Comparison of ENCODE assay signal across 8 mouse cellular contexts in genomic region chr10:91001421-91001820, GRCm38 (mm10).
DNase-seq lines count a peak whose midpoint lies in the region; ATAC-seq lines count a peak whose summit lies in the region.

No protein-coding gene starts in this region.

- peak; percentile 60 for ATAC-seq in forebrain, embryonic 16.5 days
- no peak for ATAC-seq in forebrain, embryonic 11.5 days (replicated peaks; ENCODE audit: low FRiP score)
- no peak for ATAC-seq in midbrain, embryonic 14.5 days (ENCODE audit: low FRiP score, low TSS enrichment)
- ATAC-seq in midbrain, embryonic 13.5 days: no peak
- ATAC-seq in neural tube, embryonic 15.5 days (ENCODE audit: low FRiP score): no peak

- H3K4me1 ChIP-seq in forebrain, embryonic 16.5 days (replicated peaks; ENCODE audit: control insufficient read depth, insufficient read depth, low read length): peaks cover 6% of the 10 kb centered on the region
- no peaks in the 10 kb centered on the region for H3K4me1 ChIP-seq in forebrain, embryonic 11.5 days (replicated peaks; ENCODE audit: control insufficient read depth, insufficient read depth, low read length)
- H3K4me1 ChIP-seq in midbrain, embryonic 14.5 days (ENCODE audit: control insufficient read depth, insufficient read depth, low read length): no peaks in the 10 kb centered on the region
- no peaks in the 10 kb centered on the region for H3K4me1 ChIP-seq in midbrain, embryonic 13.5 days (replicated peaks)
- H3K4me1 ChIP-seq in neural tube, embryonic 15.5 days: no peaks in the 10 kb centered on the region

- 33% methylated on average over 13 of the region's 13 CpGs for WGBS in forebrain, embryonic 16.5 days
- WGBS in forebrain, embryonic 11.5 days: 89% methylated on average over 13 of the region's 13 CpGs
- WGBS in midbrain, embryonic 14.5 days: 74% methylated on average over 13 of the region's 13 CpGs
- 80% methylated on average over 13 of the region's 13 CpGs for WGBS in midbrain, embryonic 13.5 days
- 53% methylated on average over 13 of the region's 13 CpGs for WGBS in neural tube, embryonic 15.5 days

- H3K27ac ChIP-seq in forebrain, embryonic 16.5 days (ENCODE audit: low read length): peak overlapping the region; percentile 60
- H3K27ac ChIP-seq in forebrain, embryonic 11.5 days (ENCODE audit: low read depth, low read length): no peak overlapping the region
- no peak overlapping the region for H3K27ac ChIP-seq in midbrain, embryonic 14.5 days (replicated peaks; ENCODE audit: low read depth, low read length)
- H3K27ac ChIP-seq in midbrain, embryonic 13.5 days: no peak overlapping the region
- H3K27ac ChIP-seq in neural tube, embryonic 15.5 days (replicated peaks): no peak overlapping the region

- DNase-seq in forebrain, embryonic 11.5 days (ENCODE audit: low spot score): no peak
- peak; percentile 14 for DNase-seq in midbrain, embryonic 14.5 days
- peak; percentile 17 to 22 for DNase-seq in heart, postnatal 10 days
- DNase-seq in lung, postnatal 25 days (ENCODE audit: low spot score): peak; percentile 3
- DNase-seq in spleen, postnatal 36 days (ENCODE audit: low spot score in 2 of 2): no peak

- peaks cover 5% of the 10 kb centered on the region for H3K36me3 ChIP-seq in forebrain, embryonic 16.5 days (ENCODE audit: control insufficient read depth, insufficient read depth)
- H3K36me3 ChIP-seq in forebrain, embryonic 11.5 days (ENCODE audit: control insufficient read depth, insufficient read depth, low read length): no peaks in the 10 kb centered on the region
- H3K36me3 ChIP-seq in midbrain, embryonic 14.5 days (ENCODE audit: control insufficient read depth, insufficient read depth, low read length): peaks cover 9% of the 10 kb centered on the region; the same call in 1 of the 2 replicates
- H3K36me3 ChIP-seq in midbrain, embryonic 13.5 days: peaks cover 13% of the 10 kb centered on the region
- H3K36me3 ChIP-seq in neural tube, embryonic 15.5 days: peaks cover 4% of the 10 kb centered on the region

- H3K9ac ChIP-seq in forebrain, embryonic 16.5 days (replicated peaks; ENCODE audit: low read depth, low read length): no peak overlapping the region
- H3K9ac ChIP-seq in forebrain, embryonic 11.5 days (ENCODE audit: low read length): no peak overlapping the region
- H3K9ac ChIP-seq in midbrain, embryonic 14.5 days (replicated peaks; ENCODE audit: low read length): no peak overlapping the region
- no peak overlapping the region for H3K9ac ChIP-seq in midbrain, embryonic 13.5 days (replicated peaks)
- no peak overlapping the region for H3K9ac ChIP-seq in neural tube, embryonic 15.5 days (replicated peaks)

- H3K9me3 ChIP-seq in forebrain, embryonic 16.5 days (ENCODE audit: control insufficient read depth, low read length): no peaks in the 10 kb centered on the region
- H3K9me3 ChIP-seq in forebrain, embryonic 11.5 days (ENCODE audit: control insufficient read depth, low read length): no peaks in the 10 kb centered on the region
- H3K9me3 ChIP-seq in midbrain, embryonic 14.5 days (ENCODE audit: control insufficient read depth, low read length): no peaks in the 10 kb centered on the region
- H3K9me3 ChIP-seq in midbrain, embryonic 13.5 days: no peaks in the 10 kb centered on the region
- no peaks in the 10 kb centered on the region for H3K9me3 ChIP-seq in neural tube, embryonic 15.5 days (replicated peaks)

- H3K4me2 ChIP-seq in forebrain, embryonic 16.5 days (ENCODE audit: low read length): peak overlapping the region; percentile 23; the same call in 1 of the 2 replicates
- H3K4me2 ChIP-seq in forebrain, embryonic 11.5 days (ENCODE audit: low read depth, low read length, severe bottlenecking): no peak overlapping the region
- H3K4me2 ChIP-seq in midbrain, embryonic 14.5 days (ENCODE audit: low read length): no peak overlapping the region
- no peak overlapping the region for H3K4me2 ChIP-seq in midbrain, embryonic 13.5 days (replicated peaks)
- no peak overlapping the region for H3K4me2 ChIP-seq in neural tube, embryonic 15.5 days

- H3K27me3 ChIP-seq in forebrain, embryonic 16.5 days (replicated peaks; ENCODE audit: control insufficient read depth, insufficient read depth, low read length): no peaks in the 10 kb centered on the region
- H3K27me3 ChIP-seq in forebrain, embryonic 11.5 days (ENCODE audit: control insufficient read depth, insufficient read depth, low read length): no peaks in the 10 kb centered on the region
- H3K27me3 ChIP-seq in midbrain, embryonic 14.5 days (ENCODE audit: control insufficient read depth, insufficient read depth, low read length): no peaks in the 10 kb centered on the region
- no peaks in the 10 kb centered on the region for H3K27me3 ChIP-seq in midbrain, embryonic 13.5 days
- no peaks in the 10 kb centered on the region for H3K27me3 ChIP-seq in neural tube, embryonic 15.5 days (replicated peaks)

- H3K4me3 ChIP-seq in forebrain, embryonic 16.5 days (replicated peaks; ENCODE audit: low read length): no peak overlapping the region
- H3K4me3 ChIP-seq in forebrain, embryonic 11.5 days (ENCODE audit: low read depth, low read length): no peak overlapping the region
- no peak overlapping the region for H3K4me3 ChIP-seq in midbrain, embryonic 14.5 days (replicated peaks; ENCODE audit: low read depth, low read length)
- H3K4me3 ChIP-seq in midbrain, embryonic 13.5 days (replicated peaks): no peak overlapping the region
- H3K4me3 ChIP-seq in neural tube, embryonic 15.5 days (replicated peaks): no peak overlapping the region

- intact Hi-C loops in heart, postnatal 10 days (cut with DNase I): no loop called here

Comparison
In these comparisons a context has a peak if more than half of its experiments do, and no peak if none do; other contexts are left out.
1. DNase-seq: peak in midbrain, embryonic 14.5 days (single experiment), heart, postnatal 10 days (2 of 2) and lung, postnatal 25 days (single experiment); none in forebrain, embryonic 11.5 days (single experiment) and spleen, postnatal 36 days (0 of 2).